Mouse (Mus musculus): ENCODE data around the gene Chchd3.

GRCm38 (mm10) chr6:32790487-32790886 lies 269.6 kb downstream of the Chchd3 start:
- TF ChIP-seq POLR2A (IDR thresholded peaks at IDR 0.05; ENCODE audit: borderline replicate concordance, extremely low read depth, insufficient read depth, insufficient read length, poor library complexity, severe bottlenecking) (no peak), CTCF (IDR thresholded peaks at IDR 0.05; ENCODE audit: borderline replicate concordance, extremely low read depth, insufficient read depth, insufficient read length) (no peak)

Data from brain, embryonic 14.5 days (tissue).